Mouse (Mus musculus) cerebellum, postnatal 10 days (tissue): ENCODE data around the gene Luc7l3.
A peak's percentile ranks its signal among the peaks of the same experiment; 100 is the strongest.
"Not testable (repeated sequence)": the region's sequence is repeated elsewhere in the genome, so short reads cannot be mapped to it uniquely, and the experiment has no call there.

Experiments
- DNase-seq, 2 experiments: peaks; one replicate each; pipeline ENCODE4 v3.0.0; 2021; ENCODE audit warnings: mixed read lengths in 2 of 2

Gene Luc7l3

DNA sequence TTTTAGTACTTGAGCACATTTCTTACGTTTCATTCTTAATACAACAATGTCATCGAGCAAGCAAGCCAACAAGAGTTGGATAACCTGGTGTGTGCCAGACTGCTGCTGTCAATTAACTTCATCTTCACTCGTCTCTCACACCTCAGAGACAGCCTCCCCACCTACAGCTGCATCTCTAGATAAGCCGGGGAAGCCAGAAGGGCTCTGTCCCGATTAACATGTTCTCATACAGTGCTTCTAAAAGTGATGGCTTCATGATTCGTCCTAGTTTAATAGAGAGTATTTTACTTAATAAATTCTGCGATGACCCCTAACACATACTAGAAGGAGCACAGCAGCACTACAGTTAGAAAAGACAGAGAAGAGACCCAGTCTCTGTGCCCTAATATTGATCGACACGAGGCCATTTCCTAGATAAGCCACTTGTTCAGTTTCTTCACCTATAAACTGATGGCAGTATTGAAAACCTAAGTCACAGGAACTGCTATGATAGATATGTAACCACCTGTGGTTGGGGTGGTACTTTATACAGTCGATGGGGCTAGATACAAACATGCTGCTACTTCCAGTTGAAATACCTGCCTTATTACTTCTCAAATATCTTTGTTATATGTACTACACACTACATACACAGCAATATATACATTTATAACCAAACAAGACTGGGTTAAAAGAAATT lies 31.6 kb downstream of the Luc7l3 start:
- DNase-seq = no peak

DNA sequence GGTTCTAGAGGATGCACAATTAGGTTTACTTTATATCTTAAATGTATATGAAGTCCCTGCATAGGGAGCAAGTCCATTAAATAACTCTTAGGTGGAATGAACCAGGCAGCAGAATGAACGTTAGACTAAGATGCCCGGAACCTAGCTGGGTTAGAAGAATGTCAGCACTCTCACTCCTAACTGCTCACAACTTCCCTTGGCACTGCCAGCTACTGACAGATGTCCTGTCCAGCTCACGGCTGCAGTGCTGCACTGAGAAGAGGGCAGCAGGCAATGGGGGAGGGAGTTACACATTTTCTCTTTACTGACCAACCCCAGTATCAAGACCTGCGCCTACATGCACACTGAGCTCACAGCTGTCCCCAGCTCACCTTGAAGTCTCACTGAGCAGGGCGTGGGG lies 34.7 kb downstream of the Luc7l3 start:
- DNase-seq = no peak

DNA sequence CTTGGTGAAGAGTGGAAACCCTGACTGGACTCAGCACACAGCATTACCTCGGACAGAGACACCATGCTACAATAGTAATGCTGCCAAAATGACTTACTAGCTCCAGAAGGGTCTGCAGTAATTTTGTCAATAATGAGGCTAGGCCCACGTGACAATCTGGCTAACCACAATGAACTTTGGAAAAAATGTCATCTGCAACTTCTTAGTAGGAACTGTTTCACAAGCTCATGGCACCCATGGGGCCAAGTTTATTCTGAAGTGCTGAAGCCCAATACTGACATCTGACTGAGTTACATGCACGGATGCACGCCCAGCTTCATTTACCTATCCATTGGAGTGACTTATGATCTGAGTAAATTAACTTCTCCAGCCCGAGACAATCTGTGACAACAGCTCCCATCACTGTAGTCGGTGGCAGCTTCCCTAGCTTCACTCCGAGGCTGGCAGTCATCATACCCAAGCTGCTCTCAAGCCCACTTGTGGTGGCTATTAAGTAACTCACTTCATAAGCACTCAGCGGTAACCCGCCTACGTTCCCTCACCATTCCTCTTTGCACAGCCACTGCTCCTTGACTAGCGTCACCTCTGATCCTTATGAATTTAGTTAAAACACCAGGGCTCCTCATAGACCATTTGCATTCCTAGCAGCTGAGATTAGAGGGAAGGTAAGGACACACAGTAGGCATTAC lies 35.8 kb downstream of the Luc7l3 start:
- no peak for DNase-seq

DNA sequence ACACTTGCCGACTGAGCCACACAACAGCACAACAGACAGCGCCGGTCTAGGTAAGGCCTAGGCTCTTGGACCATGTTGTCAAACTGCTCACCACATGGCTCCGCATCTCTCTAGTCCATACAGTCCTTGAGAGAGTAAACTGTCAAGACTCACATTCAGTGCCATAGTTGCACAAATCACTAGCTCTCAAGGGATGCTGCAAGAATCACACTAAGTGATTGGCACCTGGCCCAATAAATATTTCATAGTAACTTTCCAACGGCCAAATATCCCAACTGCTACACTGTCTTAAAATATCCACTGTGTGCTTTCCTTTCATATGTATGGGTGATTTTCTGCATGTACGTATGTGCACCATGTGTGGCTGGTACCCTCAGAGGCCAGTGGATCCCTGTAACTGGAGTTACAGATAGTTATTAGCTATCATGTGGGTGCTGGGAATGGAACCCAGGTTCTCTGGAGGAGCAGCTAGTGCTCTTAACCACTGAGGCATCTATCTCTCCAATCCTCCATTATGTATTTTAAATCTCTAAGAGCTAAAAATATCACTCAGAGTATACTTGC lies 38.2 kb downstream of the Luc7l3 start:
- no peak for DNase-seq

DNA sequence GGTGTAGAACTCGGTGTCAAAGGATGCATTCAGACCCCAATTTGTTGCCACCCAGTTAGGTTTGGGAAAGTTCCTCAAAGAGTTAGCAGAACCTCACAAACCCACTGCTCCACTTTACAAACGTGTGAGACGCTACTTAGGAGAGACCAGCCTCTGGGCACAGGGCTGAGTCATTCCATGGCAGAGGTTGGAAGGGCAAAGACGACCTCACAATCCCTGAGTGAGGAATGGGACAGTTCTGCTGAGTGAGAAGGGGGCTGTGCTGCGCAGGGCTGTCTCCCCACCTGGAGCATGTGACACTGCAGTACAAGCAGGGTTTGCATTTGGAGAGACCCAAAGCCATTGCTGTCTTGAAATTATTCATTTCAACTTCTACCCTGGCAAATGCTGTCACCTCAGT lies 39.5 kb downstream of the Luc7l3 start:
- DNase-seq = no peak

DNA sequence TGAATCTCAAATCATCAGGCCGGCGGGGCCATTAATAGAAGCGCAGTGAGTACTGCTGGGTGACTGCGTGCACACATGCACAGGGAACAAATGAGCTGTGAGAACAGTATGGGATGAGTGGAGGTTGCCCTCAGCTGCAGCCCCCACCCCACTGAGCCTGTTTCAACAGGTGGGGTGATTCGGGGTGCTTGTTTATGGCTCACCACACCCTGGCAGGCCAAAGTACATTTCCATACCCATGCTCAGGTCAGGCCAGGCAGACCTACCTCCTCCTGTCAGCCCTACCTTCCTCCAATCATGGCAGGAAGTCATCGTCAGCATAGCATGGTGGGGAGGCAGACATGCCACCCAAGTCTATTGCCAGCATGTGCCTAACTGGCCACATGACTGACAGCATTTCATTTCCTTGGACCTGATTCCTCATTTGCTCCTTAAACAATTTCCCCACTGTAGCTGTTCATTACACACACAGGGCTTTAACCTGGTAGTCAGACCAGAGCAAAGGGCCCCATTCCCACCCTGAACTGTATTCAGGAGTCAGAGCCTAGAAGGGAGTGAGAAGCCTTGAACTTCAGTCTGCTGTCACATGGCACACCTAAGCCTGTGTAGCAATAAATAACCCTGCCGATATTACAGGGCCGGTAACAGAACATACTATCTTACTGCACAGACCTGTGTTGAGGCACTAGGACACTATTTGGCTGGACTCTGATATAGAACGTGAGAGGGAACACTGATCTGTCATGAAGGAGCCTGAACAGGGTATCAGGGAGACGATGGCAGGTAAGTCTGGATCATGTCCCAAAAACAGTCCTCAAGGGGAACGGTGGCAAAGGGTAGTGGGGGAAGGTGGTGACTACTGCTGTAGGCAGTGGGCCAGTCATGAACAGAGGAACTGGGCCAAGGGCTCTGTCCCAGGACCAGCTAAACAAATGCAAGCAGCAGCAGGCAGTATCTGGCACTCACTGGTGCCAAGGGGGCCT lies 40.3 kb downstream of the Luc7l3 start, which contains the start of gene Gm21885:
Gm21885 (plus strand) TSS at position 675 of the 983 bp plus-strand sequence.
- peak; percentile 63 to 71 for DNase-seq

DNA sequence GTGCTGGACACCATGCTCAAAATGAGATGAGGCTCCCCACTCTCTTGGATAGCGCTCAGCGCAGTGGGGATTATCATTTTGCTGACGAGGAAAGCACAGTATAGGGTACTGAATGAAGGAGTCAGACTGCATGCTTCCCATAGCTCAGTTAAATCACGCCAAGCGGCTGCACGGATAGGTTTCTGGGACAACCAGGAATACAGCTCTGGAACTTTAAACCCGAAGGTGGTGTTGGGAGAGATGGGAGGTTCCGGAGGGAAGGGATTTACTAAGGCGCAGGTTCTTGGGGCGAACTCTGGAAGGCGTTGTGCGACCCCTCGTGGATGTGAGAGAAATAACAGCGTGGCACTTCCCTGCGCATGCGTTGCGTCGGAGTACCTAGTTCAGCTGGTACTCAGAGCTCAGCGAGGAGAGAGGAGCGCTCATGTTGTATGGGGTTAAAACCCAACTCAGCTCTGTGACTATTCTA lies 44.9 kb downstream of the Luc7l3 start:
- DNase-seq = peak; percentile 93 to 94

DNA sequence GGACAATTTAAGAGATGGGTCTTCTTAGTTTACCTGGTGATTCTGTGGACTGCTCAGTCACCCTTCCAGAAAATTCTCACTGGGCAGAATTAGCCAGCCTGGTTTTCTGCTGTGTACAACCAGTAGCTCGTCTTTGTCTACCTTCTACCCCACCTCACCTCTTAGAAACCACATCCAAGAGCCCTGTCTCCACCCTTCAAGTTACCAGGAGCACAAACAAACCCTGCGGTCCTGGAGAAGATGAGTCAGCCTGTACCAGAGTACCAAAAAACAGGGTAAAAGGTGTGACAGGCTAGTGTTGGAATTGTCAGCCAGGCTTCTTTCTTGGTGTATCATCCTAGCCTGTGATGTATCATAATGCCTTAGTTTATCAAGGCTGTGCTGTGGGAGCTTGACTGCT lies 46.1 kb downstream of the Luc7l3 start:
- DNase-seq = no peak

DNA sequence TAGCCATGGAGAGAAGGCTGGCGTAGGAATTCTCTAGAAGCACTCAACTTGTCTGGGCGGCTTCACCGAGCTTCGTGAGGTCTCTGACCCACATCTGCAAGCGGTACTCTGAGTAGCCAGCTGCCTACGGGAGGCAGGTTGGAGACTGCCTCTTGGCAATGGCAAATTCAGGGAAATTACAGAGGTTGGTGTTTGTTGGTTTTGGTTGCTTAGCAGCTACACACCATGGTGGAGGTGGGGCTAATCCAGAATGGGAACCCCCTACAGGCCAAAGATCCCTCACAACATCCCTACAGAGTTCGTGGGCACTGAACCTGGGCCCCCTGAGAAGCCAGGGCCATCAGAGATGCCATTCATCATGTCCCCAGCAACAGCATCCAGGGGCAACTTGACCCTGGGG lies 46.6 kb downstream of the Luc7l3 start:
- DNase-seq = no peak

DNA sequence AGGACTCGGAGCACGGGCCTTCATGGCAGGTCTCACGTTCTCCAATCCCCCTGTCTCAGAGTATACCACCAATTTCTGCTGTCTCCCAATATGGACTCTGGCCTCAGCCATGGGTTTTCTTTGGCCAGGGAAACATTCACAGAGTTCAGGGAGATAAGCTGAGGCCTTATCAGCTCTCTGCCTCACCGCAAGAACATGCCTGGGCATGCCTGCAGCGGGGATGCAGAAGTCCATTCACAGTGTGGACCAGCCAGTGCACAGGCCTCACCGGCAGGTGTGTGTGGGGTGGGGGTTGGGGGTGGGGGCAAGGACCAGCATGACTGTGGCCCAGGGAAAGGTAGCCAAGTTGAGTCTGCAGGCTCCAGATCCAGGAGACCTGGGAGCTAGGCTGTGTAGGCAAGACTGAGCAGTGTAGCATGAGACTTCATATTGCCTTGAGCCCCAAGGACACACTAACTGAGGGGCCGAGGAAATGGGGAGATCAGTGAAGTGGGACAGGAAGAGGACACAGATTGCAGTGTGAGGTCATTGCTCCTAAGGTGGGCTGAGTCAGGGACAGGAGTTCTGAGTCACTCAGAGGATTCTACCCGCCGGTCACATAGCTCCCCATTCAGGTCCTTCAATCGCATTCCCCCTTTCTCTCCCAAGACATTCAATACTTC lies 47.5 kb downstream of the Luc7l3 start:
- DNase-seq = no peak

DNA sequence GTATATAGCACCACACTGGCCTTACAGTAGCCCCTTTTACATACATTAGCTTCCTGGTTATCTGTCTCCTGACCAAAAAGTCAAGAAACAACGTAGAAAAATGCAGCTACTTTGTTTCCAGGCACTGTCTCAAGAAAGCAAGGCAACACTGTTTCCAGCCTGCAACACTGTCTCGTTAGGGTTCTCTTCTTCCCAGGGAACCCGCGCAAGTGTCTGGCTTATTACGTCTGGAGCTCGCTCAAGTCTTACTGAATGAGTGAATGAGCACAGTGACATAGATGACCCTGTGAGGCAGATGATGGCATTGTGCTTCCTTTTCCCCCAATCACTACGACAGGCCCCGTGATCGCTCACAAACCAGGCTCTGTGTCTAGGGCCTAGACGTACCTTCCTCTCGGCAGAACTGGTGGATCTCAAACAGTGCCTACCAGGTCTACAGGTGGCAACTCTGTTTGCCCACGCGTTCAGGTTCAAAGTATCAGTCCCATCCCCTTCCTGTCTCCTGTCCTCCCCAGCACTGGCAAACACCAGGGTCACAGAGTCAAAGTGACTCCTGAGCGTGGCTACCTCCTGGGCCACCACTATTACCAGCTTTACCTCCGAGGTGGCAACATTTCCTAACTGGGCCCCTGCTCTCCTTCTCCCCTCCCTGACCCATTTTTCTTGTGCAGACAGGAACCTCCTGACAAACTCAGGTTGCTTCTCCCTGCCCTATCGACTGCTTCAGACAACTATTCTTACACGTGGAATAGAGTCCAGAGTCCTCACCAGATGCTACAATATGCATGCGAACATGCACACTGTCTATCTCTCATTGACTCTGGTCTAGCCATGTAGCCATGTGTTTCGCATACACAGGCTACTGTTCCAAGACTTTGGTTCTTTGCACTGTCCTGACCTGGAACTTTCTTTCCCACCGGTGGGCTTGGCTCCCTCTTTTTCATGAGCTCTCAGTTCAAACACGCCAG lies 48.5 kb downstream of the Luc7l3 start:
- DNase-seq = no peak

DNA sequence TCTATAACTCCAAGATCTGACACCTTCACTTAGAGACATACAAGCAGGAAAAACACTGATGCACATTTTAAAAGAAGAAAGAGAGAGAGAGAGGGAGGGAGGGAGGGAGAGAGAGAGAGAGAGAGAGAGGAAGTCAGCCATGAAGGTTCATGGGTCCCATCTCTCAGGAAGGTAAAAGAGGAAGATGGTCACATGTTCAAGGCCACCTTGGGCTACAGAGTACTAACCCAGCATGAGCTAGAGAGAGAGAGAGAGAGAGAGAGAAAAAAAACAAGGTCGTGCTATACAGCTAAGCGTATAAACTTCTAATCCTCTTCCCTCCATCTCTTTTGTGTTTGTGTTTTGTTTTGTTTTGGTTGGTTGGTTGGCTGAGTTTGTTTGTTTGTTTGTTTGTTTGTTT lies 50.8 kb downstream of the Luc7l3 start:
- no peak for DNase-seq

DNA sequence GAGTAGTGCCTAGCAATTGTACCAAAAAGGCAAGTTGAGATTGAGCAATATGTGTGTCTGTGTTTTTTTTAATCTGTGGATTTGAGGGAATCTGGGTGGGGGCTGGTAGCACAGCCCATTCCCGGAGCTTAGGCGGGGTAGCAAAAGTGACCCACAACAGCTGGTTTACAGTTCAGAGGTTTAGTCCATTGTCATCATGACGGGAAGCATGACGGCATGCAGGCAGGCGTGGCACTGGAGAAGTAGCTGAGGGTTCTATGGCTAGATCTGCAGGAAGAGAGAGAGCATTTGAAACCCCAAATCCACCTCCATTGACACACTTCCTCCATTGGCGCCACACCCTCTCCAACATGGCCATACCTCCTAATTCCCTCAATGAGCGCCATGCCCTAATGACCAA lies 51.9 kb downstream of the Luc7l3 start:
- DNase-seq = no peak

DNA sequence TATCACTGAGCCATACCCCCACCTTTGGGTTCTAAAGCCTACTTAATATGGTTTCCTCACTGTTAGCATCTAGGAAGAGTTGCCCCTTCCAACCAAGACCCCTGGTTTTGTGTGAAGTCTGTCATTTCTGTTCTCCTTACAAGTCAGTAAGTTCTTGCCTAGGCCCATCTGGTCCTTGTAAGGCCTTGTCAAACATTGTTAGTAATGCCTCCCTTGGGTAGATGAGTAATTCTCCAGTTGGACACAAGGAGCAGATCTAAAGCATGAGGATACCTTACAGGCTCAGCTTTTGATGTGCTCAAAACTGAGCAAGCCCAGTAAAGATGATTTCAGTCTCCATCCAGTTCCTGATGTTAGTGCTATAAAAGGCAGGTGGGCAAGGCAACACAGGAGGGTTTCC lies 53.0 kb downstream of the Luc7l3 start:
- DNase-seq = no peak

DNA sequence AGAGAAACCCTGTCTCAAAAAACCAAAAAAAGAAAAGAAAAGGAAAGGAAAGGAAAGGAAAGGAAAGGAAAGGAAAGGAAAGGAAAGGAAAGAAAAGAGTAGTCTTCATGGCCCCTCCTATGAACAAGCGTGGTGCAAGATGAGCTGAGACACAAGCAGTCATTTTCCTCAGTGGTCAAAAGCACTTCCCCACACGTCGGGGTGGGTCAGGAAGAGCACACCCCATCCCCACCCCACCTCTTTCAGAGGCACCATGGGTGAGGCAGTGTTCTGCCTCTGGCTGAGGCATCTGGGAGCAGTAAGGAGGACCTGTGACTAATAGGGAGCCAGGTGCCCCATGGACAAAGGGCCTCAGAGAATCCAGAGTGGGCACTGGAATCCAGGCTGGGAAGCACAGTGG lies 55.6 kb downstream of the Luc7l3 start:
- not testable (repeated sequence) for DNase-seq

DNA sequence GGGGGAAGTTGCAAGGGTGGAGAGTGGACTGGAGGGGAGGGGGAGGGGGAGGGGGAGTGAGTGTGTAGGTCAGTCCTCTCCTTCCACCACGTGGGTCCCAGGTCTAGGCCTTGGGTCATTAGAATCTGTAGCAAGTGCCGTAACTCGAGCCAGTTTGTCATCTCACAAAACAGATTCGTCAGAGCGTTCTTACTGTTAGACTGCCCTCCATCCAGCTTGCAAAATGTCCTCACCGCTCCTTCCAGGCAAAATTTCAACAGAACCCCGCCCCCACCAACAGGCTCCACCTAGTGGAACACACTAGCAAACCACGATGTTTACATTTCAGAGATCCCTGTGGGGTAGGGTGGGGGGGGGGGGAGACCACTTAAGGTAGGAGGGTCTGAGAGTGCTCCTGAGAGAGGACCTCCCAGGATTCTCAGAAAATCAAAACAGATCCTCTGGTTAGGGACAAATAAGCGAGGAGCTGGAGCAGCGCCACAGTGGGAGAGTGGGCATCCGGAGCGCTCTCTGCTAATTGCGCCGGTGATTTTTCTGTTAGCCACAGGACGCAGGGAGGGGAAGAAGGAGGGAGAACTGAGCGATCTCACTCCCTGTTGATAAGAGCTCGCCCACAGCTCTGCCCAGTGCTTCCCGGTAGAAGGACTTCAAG lies 56.5 kb downstream of the Luc7l3 start:
- peak; percentile 86 to 92 for DNase-seq

DNA sequence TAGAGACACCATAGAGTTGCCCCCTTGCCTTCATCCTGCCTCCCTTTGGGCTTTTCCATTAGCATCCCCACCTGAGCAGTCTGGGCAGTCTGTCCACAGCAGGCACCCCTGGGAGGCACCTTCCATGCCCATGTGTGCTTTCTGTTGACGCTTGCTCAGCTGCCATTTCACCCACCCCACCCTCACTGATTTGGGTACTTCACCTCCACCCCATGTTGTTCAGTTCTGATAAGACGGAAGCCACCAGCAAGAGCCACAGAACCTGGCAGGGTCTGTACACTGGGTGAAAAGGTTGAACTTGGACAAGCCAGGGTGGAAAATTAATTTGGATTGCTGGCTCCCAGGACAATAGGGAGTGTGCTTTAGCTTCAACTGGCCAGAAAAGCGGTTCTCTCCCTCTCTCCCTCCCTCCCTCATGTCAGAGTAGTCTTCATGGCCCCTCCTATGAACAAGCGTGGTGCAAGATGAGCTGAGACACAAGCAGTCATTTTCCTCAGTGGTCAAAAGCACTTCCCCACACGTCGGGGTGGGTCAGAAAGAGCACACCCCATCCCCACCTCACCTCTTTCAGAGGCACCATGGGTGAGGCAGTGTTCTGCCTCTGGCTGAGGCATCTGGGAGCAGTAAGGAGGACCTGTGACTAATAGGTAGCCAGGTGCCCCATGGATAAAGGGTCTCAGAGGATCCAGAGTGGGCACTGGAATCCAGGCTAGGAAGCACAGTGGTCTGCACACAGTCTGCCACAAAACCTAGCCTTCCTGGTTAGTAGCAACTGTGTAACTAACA lies 60.0 kb downstream of the Luc7l3 start:
- no peak for DNase-seq

DNA sequence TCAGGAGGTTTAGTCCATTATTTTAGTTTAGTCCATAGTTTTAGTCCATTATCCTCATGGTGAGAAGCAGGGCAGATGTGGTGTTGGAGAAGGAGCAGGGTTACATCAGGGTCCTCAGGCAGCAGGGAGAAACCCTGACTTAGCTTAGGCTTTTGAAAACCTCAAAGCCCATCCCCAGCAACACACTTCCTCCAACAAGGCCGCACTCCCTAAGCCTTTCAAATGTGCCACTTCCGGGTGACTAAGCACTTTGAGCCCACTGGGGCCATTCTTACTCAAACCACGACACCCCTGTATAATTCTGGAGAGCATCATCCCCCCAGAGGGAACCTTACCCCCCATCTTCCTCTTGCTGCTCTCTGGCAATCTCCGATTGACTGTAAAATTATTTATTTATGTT lies 62.0 kb downstream of the Luc7l3 start:
- no peak for DNase-seq

DNA sequence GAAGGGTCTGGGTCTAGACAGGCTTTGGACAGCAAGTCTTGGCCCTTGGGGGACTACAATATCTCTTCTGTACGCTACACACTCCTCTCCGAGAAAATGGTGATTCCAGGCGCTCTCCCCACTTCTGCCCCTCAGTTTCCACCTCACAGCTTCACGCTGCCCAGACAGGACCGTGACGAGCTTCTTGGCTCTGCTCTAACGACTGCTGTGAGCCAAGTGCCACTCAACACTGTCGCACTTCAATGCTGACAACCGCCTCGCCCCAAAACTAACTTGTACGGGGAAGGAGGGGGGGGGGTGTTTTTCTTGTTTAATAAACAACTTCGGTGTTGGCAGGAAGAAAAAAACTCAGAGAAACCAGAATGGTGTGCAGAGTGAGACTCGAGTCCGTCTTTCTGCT lies 63.8 kb downstream of the Luc7l3 start:
- DNase-seq = peak; percentile 26 to 52

DNA sequence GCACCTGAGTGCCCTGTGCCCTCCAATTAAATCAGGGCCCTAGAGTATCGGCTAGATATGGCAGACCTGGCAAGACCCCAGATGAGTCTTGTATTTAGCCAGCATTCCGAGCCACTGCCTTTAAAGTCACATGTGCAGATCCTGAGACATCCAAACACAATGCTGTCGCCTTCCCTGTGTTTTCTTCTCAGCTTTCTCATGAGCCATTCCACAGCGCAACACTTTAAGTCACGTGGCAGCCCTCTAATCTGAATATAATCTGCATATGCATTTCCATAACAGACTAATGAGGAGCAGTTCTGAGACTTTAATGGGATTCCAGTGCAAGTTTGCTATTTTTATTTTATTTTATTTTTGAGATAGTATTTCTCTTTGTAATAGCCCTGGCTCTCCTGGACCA lies 66.1 kb downstream of the Luc7l3 start:
- peak in 1 of 2 experiments; percentile 32 for DNase-seq
